Mouse (Mus musculus) embryonic fibroblast, embryonic 13.5 days (primary cell): ENCODE results near the gene Hist2h2aa2.

Source experiments
- CTCF ChIP-seq: IDR thresholded peaks from 2 replicates; pipeline ENCODE4 v1.5.1; 2011; ENCODE audit warnings: mild to moderate bottlenecking, control low read depth, low read length, moderate library complexity, borderline replicate concordance; ENCODE audit not compliant: insufficient read depth
- POLR2A ChIP-seq: IDR thresholded peaks from 2 replicates; pipeline ENCODE4 v1.6.1; 2011; ENCODE audit warnings: low read depth, mild to moderate bottlenecking, control low read depth, low read length, moderate library complexity

GRCm38 (mm10) chr3:96251787-96252186, 11.7 kb upstream of the Hist2h2aa2 start:
- TF ChIP-seq CTCF (no peak), POLR2A (no peak)
